Mouse (Mus musculus): Measurements from ENCODE around the gene Cadps2. TPM values are rescaled to one million over a fixed set of nuclear protein-coding genes. Genes with fewer than 3 reads are reported as not detected.

The Cadps2 gene
- total RNA-seq, 2 experiments from 2014 or later, result 0.15 to 0.22 TPM

DNA sequence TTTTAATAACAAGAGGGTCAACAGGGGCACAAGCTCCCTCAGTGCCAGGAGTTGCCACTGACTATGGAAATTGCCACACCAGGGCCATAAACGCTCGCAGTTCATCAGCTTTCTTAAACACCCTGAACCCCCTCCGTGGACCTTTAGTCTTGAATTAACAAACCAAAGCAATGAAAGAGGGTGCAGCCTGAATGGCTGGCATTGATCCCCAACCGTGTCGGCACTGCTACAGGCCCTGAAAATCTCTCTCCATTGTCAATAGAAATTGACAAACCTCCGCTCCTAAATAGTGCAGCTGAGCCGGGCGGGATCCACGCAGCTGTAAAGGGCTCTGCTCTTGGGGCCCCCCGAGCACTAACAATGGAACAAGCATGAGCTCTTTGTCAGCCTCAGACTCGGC is 566.2 kb downstream of the Cadps2 start:
- H3K27ac ChIP-seq, result no peak overlapping the region
- DNase-seq, result no peak
- intact Hi-C loops (cut with DNase I), result no loop called here
- no peak overlapping the region for H3K4me3 ChIP-seq
- no peak for TF ChIP-seq CTCF (IDR thresholded peaks at IDR 0.05)

GRCm38 (mm10) chr6:23272542-23272941 is 566.7 kb downstream of the Cadps2 start:
- no peak for DNase-seq
- H3K27ac ChIP-seq, result no peak overlapping the region
- intact Hi-C loops (cut with DNase I), result no loop called here
- no peak overlapping the region for H3K4me3 ChIP-seq
- no peak for TF ChIP-seq CTCF (IDR thresholded peaks at IDR 0.05)

- Histone ChIP-seq H3K27ac (no peak overlapping the region), H3K4me3 (no peak overlapping the region)
- TF ChIP-seq CTCF (IDR thresholded peaks at IDR 0.05), result no peak
- DNase-seq, result no peak
- intact Hi-C loops (cut with DNase I), result no loop called here
Observed at GRCm38 (mm10) chr6:23260738-23261050, 578.5 kb downstream of the Cadps2 start.

- no peak for TF ChIP-seq CTCF (IDR thresholded peaks at IDR 0.05)
- no peak overlapping the region for H3K4me3 ChIP-seq
- intact Hi-C loops (cut with DNase I), result no loop called here
Observed at GRCm38 (mm10) chr6:23260016-23260737, 579.0 kb downstream of the Cadps2 start.

DNA sequence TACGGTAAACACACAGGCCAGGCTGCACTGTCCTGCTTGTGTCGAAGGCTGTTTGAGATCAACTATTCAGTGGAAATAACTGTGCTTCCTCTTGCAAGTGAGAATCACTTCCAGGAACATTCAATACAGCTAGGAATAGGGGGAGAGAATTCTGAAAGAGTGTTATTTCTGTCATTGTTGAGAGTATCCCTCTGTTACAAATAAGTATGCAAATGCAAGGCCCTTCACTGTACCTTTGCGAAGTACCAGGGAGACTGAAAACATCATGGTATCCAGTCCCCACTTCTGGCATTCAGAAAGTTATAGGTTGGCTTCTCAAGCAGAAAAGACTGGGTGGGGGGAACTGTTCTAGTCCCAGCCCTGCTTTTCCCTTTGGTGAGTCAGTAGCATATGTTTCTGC is 581.2 kb downstream of the Cadps2 start:
- intact Hi-C loops (cut with DNase I), result no loop called here
- H3K27ac ChIP-seq, result no peak overlapping the region
- no peak for DNase-seq
- no peak for TF ChIP-seq CTCF (IDR thresholded peaks at IDR 0.05)
- H3K4me3 ChIP-seq, result no peak overlapping the region

More at GRCm38 (mm10) chr6:23260016-23260737, 579.0 kb downstream of the Cadps2 start:
- H3K27ac ChIP-seq, result no peak overlapping the region
- no peak for DNase-seq

- TF ChIP-seq CTCF (IDR thresholded peaks at IDR 0.05), result no peak
- no peak for DNase-seq
- intact Hi-C loops (cut with DNase I), result no loop called here
- Histone ChIP-seq H3K27ac (no peak overlapping the region), H3K4me3 (no peak overlapping the region)
Observed at GRCm38 (mm10) chr6:23255161-23255560, 584.1 kb downstream of the Cadps2 start.

DNA sequence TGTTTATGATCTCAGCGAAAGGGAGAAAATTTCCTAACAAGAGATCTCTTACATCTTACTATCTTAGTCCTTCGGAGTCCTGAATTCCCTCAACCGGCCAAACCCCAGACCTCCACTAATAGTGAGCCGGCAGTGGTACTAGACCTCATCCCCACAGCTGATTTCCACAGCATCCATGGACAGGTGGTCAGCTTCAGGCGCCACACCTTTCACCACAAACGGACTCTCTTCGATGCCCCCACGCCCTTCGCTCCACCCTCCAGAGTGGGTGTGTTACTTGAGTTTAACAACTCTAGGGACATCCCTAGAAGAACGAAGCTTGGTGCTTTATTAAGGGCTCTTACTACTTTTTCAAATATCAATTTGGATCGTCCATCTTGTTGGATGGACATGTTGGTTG is 584.6 kb downstream of the Cadps2 start:
- no peak overlapping the region for H3K4me3 ChIP-seq
- no peak for DNase-seq
- no peak overlapping the region for H3K27ac ChIP-seq
- intact Hi-C loops (cut with DNase I), result no loop called here
- no peak for TF ChIP-seq CTCF (IDR thresholded peaks at IDR 0.05)

- DNase-seq, result no peak
- Histone ChIP-seq H3K4me3 (no peak overlapping the region), H3K27ac (no peak overlapping the region)
- intact Hi-C loops (cut with DNase I), result no loop called here
- no peak for TF ChIP-seq CTCF (IDR thresholded peaks at IDR 0.05)
Observed at GRCm38 (mm10) chr6:23253353-23254311, 585.6 kb downstream of the Cadps2 start.

DNA sequence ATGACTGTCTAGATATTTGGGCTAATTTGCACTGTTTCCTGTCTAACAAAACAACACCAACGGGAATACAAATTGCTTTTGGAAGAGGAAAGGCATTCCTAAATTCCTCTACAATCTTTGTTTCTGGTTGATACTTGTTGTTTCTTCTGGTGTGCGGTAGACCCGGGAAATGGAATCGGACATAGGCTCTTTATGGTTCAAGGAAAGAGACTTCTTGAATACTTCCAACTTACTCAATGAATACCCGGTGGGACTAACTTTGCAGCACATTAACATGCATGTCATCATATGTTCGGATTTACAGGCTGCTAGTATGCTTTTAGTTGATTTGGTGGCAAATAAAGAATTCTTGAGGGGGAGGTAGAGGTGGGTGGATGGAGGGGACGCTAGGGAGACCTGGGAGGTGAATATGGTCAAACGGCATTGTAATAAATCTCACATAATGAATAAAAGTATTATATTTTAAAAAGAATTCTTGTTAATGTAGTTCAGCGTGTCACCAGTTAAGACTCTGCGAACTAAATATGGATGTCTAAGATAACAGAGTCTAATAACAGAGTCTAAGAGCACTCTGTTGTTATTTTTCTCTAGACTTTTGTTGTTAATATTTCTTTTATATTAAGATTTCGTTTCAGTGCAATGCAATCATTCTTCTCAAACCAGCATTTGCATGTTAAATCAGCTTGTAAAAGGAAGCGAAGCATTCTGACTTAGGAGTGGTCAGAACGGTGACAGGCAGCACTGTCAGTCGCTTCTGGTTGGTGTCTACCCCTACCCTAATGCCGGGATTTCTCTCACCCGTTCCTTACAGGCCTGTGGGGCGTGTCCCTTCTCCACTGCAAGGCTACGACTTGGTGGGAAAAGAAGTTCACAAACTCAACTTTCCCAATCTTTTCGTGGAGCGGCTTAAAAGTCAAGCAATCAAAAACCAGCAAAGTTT is 586.8 kb downstream of the Cadps2 start:
- no peak for DNase-seq
- H3K4me3 ChIP-seq, result no peak overlapping the region
- no peak for TF ChIP-seq CTCF (IDR thresholded peaks at IDR 0.05)
- intact Hi-C loops (cut with DNase I), result no loop called here
- no peak overlapping the region for H3K27ac ChIP-seq

DNA sequence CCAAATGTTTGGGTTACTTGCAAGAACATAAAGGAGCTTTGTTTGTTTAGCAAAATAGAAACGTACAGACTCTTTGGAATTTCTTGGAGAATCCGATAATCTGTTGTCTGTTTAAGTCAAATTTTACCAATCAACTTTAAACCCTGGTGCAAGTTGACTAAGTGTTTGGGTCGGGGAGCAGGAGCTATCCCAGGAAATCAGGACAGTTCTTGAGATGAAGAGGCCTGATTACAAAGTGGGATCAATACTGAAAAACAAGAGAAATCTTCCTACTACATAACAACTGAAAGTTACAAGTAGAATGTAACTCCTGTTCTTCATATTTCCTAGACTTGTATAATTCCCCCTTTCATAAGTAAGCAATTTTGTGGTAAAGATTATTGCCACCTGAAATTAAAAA is 587.8 kb downstream of the Cadps2 start:
- intact Hi-C loops (cut with DNase I), result no loop called here
- TF ChIP-seq CTCF (IDR thresholded peaks at IDR 0.05), result no peak
- H3K27ac ChIP-seq, result no peak overlapping the region
- no peak overlapping the region for H3K4me3 ChIP-seq
- DNase-seq, result no peak

DNA sequence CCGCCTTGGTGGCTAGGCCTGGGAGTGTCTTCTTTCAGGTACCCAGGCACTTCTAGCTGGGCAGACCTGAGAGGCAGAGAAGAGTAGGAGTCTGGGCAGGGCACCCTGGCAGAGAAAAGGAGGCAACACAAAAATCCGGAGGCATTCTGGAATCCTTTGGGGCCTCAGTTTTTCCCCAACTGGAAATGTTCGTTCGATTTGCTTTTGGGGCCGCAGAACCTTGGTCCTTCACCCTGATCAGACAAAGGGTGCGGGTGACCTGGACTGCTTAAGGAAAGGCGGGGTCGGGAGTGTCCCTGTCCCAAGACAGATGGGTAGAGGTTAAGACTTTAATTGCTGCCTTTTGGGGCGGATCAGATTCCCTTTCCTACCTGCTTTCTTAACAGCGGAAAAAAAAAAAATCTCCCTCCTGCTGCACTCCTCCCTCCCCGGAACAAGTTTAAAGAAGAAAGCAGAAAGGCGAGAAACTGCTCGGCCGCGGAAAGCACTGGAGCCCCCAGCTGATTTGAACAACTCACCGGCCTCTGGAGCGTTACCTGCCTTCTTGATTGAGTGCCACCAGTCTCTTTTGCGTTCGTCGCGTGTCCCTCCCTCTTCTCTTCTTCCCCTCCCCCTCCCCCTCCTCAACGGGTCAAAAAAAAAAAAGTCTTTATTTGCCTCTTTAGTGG is 588.8 kb downstream of the Cadps2 start:
- no peak overlapping the region for H3K27ac ChIP-seq
- intact Hi-C loops (cut with DNase I), result no loop called here

More for the DNA sequence above, 588.8 kb downstream of the Cadps2 start:
- H3K4me3 ChIP-seq, result no peak overlapping the region
- DNase-seq, result no peak
- no peak for TF ChIP-seq CTCF (IDR thresholded peaks at IDR 0.05)

Data from gastrocnemius, adult 2 months (tissue).